Mouse (Mus musculus): Measurements from ENCODE around the gene Mitf. TPM values are rescaled to one million over a fixed set of nuclear protein-coding genes. Genes with fewer than 3 reads are reported as not detected.
A peak's percentile ranks its signal among the peaks of the same experiment; 100 is the strongest.

Mitf gene
- total RNA-seq, 2 experiments from 2014 or later: 6.6 to 7.3 TPM

GRCm38 (mm10) chr6:97820505-97820904, 13.7 kb downstream of the Mitf start:
- DNase-seq (ENCODE audit: low spot score in 2 of 2): no peak

- DNase-seq (ENCODE audit: low spot score in 2 of 2): no peak
These were observed 15.0 kb downstream of the Mitf start for GRCm38 (mm10) chr6:97821811-97822210.

GRCm38 (mm10) chr6:97826642-97827275, 19.9 kb downstream of the Mitf start:
- DNase-seq (ENCODE audit: low spot score in 2 of 2): no peak

GRCm38 (mm10) chr6:97828021-97828420, 21.2 kb downstream of the Mitf start:
- DNase-seq (ENCODE audit: low spot score in 2 of 2): no peak

- no peak for DNase-seq (ENCODE audit: low spot score in 2 of 2)
These were observed 22.2 kb downstream of the Mitf start for GRCm38 (mm10) chr6:97828822-97829719.

GRCm38 (mm10) chr6:97832501-97832900, 25.6 kb downstream of the Mitf start:
- DNase-seq (ENCODE audit: low spot score in 2 of 2): no peak

GRCm38 (mm10) chr6:97836176-97836575, 29.3 kb downstream of the Mitf start:
- no peak for DNase-seq (ENCODE audit: low spot score in 2 of 2)

- DNase-seq (ENCODE audit: low spot score in 2 of 2): no peak
These were observed 30.9 kb downstream of the Mitf start for GRCm38 (mm10) chr6:97837711-97838110.

GRCm38 (mm10) chr6:97839568-97839967, 32.7 kb downstream of the Mitf start:
- no peak for DNase-seq (ENCODE audit: low spot score in 2 of 2)

- DNase-seq (ENCODE audit: low spot score in 2 of 2): no peak
These were observed 37.3 kb downstream of the Mitf start for GRCm38 (mm10) chr6:97844112-97844511.

GRCm38 (mm10) chr6:97848191-97848857, 41.5 kb downstream of the Mitf start:
- no peak for DNase-seq (ENCODE audit: low spot score in 2 of 2)

- no peak for DNase-seq (ENCODE audit: low spot score in 2 of 2)
These were observed 47.4 kb downstream of the Mitf start for GRCm38 (mm10) chr6:97854236-97854635.

- no peak for DNase-seq (ENCODE audit: low spot score in 2 of 2)
These were observed 48.7 kb downstream of the Mitf start for GRCm38 (mm10) chr6:97855420-97856170.

GRCm38 (mm10) chr6:97856502-97856901, 49.6 kb downstream of the Mitf start:
- DNase-seq (ENCODE audit: low spot score in 2 of 2): no peak

GRCm38 (mm10) chr6:97857690-97858089, 50.8 kb downstream of the Mitf start:
- peak; percentile 20 to 28 for DNase-seq (ENCODE audit: low spot score in 2 of 2)

GRCm38 (mm10) chr6:97866575-97866974, 59.7 kb downstream of the Mitf start:
- no peak for DNase-seq (ENCODE audit: low spot score in 2 of 2)

GRCm38 (mm10) chr6:97868005-97868404, 61.2 kb downstream of the Mitf start:
- DNase-seq (ENCODE audit: low spot score in 2 of 2): no peak

- no peak for DNase-seq (ENCODE audit: low spot score in 2 of 2)
These were observed 63.1 kb downstream of the Mitf start for GRCm38 (mm10) chr6:97869953-97870352.

- DNase-seq (ENCODE audit: low spot score in 2 of 2): no peak
These were observed 64.6 kb downstream of the Mitf start for GRCm38 (mm10) chr6:97871296-97872030.

- DNase-seq (ENCODE audit: low spot score in 2 of 2): no peak
These were observed 66.2 kb downstream of the Mitf start for GRCm38 (mm10) chr6:97873102-97873501.

Measured in gastrocnemius, postnatal 4 days (tissue).